Mouse (Mus musculus) induced T-regulatory cell, adult 2 months (primary cell): ENCODE measurements at regions not wholly inside any gene's neighbourhood (a gene's known extent, or its start where the extent isn't known, plus 50 kb on each side); places are given as distances from the start of the nearest gene placed in this dataset.
A peak's percentile ranks its signal among the peaks of the same experiment; 100 is the strongest.
"Not testable (repeated sequence)": the region's sequence is repeated elsewhere in the genome, so short reads cannot be mapped to it uniquely, and the experiment has no call there.

ENCODE experiments used
- DNase-seq: peaks from one replicate; pipeline ENCODE4 v3.0.0-alpha.2; 2012; ENCODE audit warnings: low read depth

- no peak for DNase-seq
Observed at GRCm38 (mm10) chr11:63211501-63211900, 82.7 kb downstream of the Pmp22 start.

GRCm38 (mm10) chr11:63213043-63213442 is 84.3 kb downstream of the Pmp22 start:
- DNase-seq = peak; percentile 49

- DNase-seq = no peak
Observed at GRCm38 (mm10) chr11:63213901-63214425, 85.2 kb downstream of the Pmp22 start.

GRCm38 (mm10) chr11:63215993-63216392 is 87.2 kb downstream of the Pmp22 start:
- no peak for DNase-seq

- DNase-seq = no peak
Observed at GRCm38 (mm10) chr11:63217049-63217448, 88.3 kb downstream of the Pmp22 start.

- DNase-seq = no peak
Observed at GRCm38 (mm10) chr11:63226471-63226870, 97.7 kb downstream of the Pmp22 start.

- no peak for DNase-seq
Observed at GRCm38 (mm10) chr11:63230786-63231185, 102.0 kb downstream of the Pmp22 start.

- DNase-seq = no peak
Observed at GRCm38 (mm10) chr11:63233172-63233966, 104.6 kb downstream of the Pmp22 start.

GRCm38 (mm10) chr11:63234481-63234880 is 105.7 kb downstream of the Pmp22 start:
- no peak for DNase-seq

- no peak for DNase-seq
Observed at GRCm38 (mm10) chr11:63238655-63239054, 109.9 kb downstream of the Pmp22 start.

- no peak for DNase-seq
Observed at GRCm38 (mm10) chr11:63243906-63244416, 115.2 kb downstream of the Pmp22 start.

- DNase-seq = no peak
Observed at GRCm38 (mm10) chr11:63245041-63245440, 116.3 kb downstream of the Pmp22 start.

- no peak for DNase-seq
Observed at GRCm38 (mm10) chr11:63246052-63246661, 117.4 kb downstream of the Pmp22 start.

- DNase-seq = no peak
Observed at GRCm38 (mm10) chr11:63252012-63252856, 123.5 kb downstream of the Pmp22 start.

GRCm38 (mm10) chr11:63252968-63253602 is 124.3 kb downstream of the Pmp22 start:
- no peak for DNase-seq

GRCm38 (mm10) chr11:63264432-63265061 is 135.8 kb downstream of the Pmp22 start:
- peak; percentile 21 for DNase-seq

- DNase-seq = not testable (repeated sequence)
Observed at GRCm38 (mm10) chr11:63266290-63266689, 137.5 kb downstream of the Pmp22 start.

GRCm38 (mm10) chr11:63276641-63277040 is 147.9 kb downstream of the Pmp22 start:
- no peak for DNase-seq

- no peak for DNase-seq
Observed at GRCm38 (mm10) chr11:63281839-63282238, 153.1 kb downstream of the Pmp22 start.

GRCm38 (mm10) chr11:63282541-63282940 is 153.8 kb downstream of the Pmp22 start:
- no peak for DNase-seq

GRCm38 (mm10) chr11:63286026-63286425 is 157.2 kb downstream of the Pmp22 start:
- DNase-seq = no peak
